Comparison of ENCODE assay signal across 14 mouse cellular contexts in the genomic region with DNA sequence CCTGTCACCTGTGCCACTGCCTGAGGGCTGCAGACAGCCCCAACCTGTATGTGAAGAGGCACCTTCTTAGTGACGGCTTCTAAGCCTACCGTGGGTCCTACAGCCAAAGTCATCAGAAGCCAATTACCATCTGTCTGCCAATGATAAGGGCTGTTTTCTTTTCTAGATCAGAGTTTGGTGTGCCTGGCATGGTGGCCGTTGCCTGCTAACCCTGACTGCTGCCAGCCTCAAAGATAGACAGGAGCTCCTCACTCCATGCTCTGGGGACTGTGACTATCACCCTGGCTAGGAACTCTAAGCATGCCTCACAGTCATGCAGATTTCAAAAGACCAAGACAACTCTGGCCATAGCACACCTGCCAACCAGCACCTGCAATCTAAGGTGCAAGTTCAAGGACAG. TPM values are rescaled to one million over a fixed set of nuclear protein-coding genes. Genes with fewer than 3 reads are reported as not detected.
A peak's percentile ranks its signal among the peaks of the same experiment; 100 is the strongest.
DNase-seq lines count a peak whose midpoint lies in the region; ATAC-seq and TF ChIP-seq lines count a peak whose summit lies in the region.
"Had no signal": no experiment of that assay in that cellular context is flagged by ENCODE, and none has a peak within 500 bp of the region (broad histone marks: within the 10 kb centered on the region; RNA-seq: fewer than 3 reads in every experiment).

No protein-coding gene starts in this region.

- H3K27ac ChIP-seq in stomach, embryonic 15.5 days, result no peak overlapping the region
- H3K27ac ChIP-seq in stomach, postnatal 0 days (replicated peaks), result no peak overlapping the region
- H3K27ac ChIP-seq in liver, embryonic 13.5 days, result peak overlapping the region; percentile 91
- H3K27ac ChIP-seq: heart, embryonic 13.5 days had no signal

- peaks cover 10% of the 10 kb centered on the region for H3K4me1 ChIP-seq in stomach, embryonic 15.5 days
- no peaks in the 10 kb centered on the region for H3K4me1 ChIP-seq in stomach, postnatal 0 days (replicated peaks; ENCODE audit: control insufficient read depth, insufficient read depth)
- peaks cover 76% of the 10 kb centered on the region for H3K4me1 ChIP-seq in liver, embryonic 13.5 days (replicated peaks)

- H3K4me2 ChIP-seq in stomach, embryonic 15.5 days, result no peak overlapping the region
- H3K4me2 ChIP-seq in stomach, postnatal 0 days (replicated peaks; ENCODE audit: low read depth), result no peak overlapping the region
- peak overlapping the region; percentile 61 for H3K4me2 ChIP-seq in liver, embryonic 13.5 days
- H3K4me2 ChIP-seq: heart, embryonic 13.5 days had no signal

- no peak for DNase-seq in stomach, postnatal 0 days (ENCODE audit: low spot score)
- DNase-seq in c-Kit-positive CD71-positive TER-119-positive erythroid progenitor cells, embryonic 14.5 days (ENCODE audit: low spot score), result peak; percentile 82
- DNase-seq in liver, embryonic 13.5 days, result peak; percentile 74
- DNase-seq in embryo, embryonic 11 days, result no peak
- DNase-seq in cerebellum, adult 9-10 months, result no peak
- no peak for DNase-seq in urinary bladder, postnatal 10 days (ENCODE audit: low spot score)
- DNase-seq: adrenal gland, postnatal 25 days; kidney, postnatal 36 days; lung, adult 2 months; right cerebral cortex, postnatal 14 days had no signal

- H3K27me3 ChIP-seq in stomach, embryonic 15.5 days (replicated peaks), result no peaks in the 10 kb centered on the region
- no peaks in the 10 kb centered on the region for H3K27me3 ChIP-seq in stomach, postnatal 0 days (ENCODE audit: control insufficient read depth, insufficient read depth, low read length)
- no peaks in the 10 kb centered on the region for H3K27me3 ChIP-seq in liver, embryonic 13.5 days
- H3K27me3 ChIP-seq: heart, embryonic 13.5 days had no signal

- peak; percentile 44 for ATAC-seq in stomach, embryonic 15.5 days (ENCODE audit: insufficient read depth, low FRiP score, low read depth)
- no peak for ATAC-seq in stomach, postnatal 0 days (ENCODE audit: low FRiP score, low TSS enrichment)
- ATAC-seq in liver, embryonic 13.5 days (ENCODE audit: low read depth), result peak; percentile 88
- ATAC-seq: activated CD4-positive, CD25-positive, alpha-beta regulatory T cell, adult 4 months; inflammation-experienced regulatory T-cells, adult 6 months had no signal

- no peak overlapping the region for H3K9ac ChIP-seq in stomach, embryonic 15.5 days
- no peak overlapping the region for H3K9ac ChIP-seq in stomach, postnatal 0 days (ENCODE audit: low read length)
- peak overlapping the region; percentile 66 for H3K9ac ChIP-seq in liver, embryonic 13.5 days

- no peak overlapping the region for H3K4me3 ChIP-seq in stomach, embryonic 15.5 days (replicated peaks)
- H3K4me3 ChIP-seq in stomach, postnatal 0 days (ENCODE audit: low read depth, low read length), result no peak overlapping the region
- H3K4me3 ChIP-seq in liver, embryonic 13.5 days (replicated peaks), result peak overlapping the region; percentile 22; the same call in 1 of the 2 replicates
- H3K4me3 ChIP-seq: heart, embryonic 13.5 days had no signal

- WGBS in stomach, embryonic 15.5 days, result 73% methylated on average over 3 of the region's 3 CpGs
- WGBS in stomach, postnatal 0 days, result 75% methylated on average over 3 of the region's 3 CpGs
- WGBS in liver, embryonic 13.5 days (ENCODE audit: insufficient replicate concordance), result 7% methylated on average over 3 of the region's 3 CpGs

- TF ChIP-seq CTCF in stomach, postnatal 0 days (IDR thresholded peaks at IDR 0.05; ENCODE audit: low read depth), result no peak

- TF ChIP-seq EP300 in stomach, postnatal 0 days (optimal IDR thresholded peaks at IDR 0.05), result no peak

- no peaks in the 10 kb centered on the region for H3K36me3 ChIP-seq in stomach, embryonic 15.5 days
- H3K36me3 ChIP-seq in stomach, postnatal 0 days (ENCODE audit: control insufficient read depth, insufficient read depth, low read length), result no peaks in the 10 kb centered on the region
- H3K36me3 ChIP-seq in liver, embryonic 13.5 days, result no peaks in the 10 kb centered on the region
- H3K36me3 ChIP-seq: heart, embryonic 13.5 days had no signal

- H3K9me3 ChIP-seq in stomach, embryonic 15.5 days, result no peaks in the 10 kb centered on the region
- no peaks in the 10 kb centered on the region for H3K9me3 ChIP-seq in stomach, postnatal 0 days (ENCODE audit: control insufficient read depth, low read length)
- no peaks in the 10 kb centered on the region for H3K9me3 ChIP-seq in liver, embryonic 13.5 days (replicated peaks)
- H3K9me3 ChIP-seq: heart, embryonic 13.5 days had no signal

RNA-seq across cellular contexts. Expression of a gene that starts 10.7 kb away (rescaled TPM):
- 4.7 and 6.4 TPM in 2 replicates for polyA plus RNA-seq in stomach, embryonic 15.5 days (2015; fragmentation: Nextera tagmentation; extraction: Ambion mirVana)
- polyA plus RNA-seq in stomach, postnatal 0 days (2015; fragmentation: Nextera tagmentation; extraction: Ambion mirVana), result 3.1 and 4.5 TPM in 2 replicates
- 3.5 and 5.0 TPM in 2 replicates for polyA plus RNA-seq in liver, embryonic 13.5 days (2015; fragmentation: Nextera tagmentation; extraction: Ambion mirVana)

RNA-seq across cellular contexts. Expression of a gene that starts 29.3 kb away (rescaled TPM):
- polyA plus RNA-seq in stomach, embryonic 15.5 days (2015; fragmentation: Nextera tagmentation; extraction: Ambion mirVana), result 54.4 and 59.0 TPM in 2 replicates
- polyA plus RNA-seq in stomach, postnatal 0 days (2015; fragmentation: Nextera tagmentation; extraction: Ambion mirVana), result 38.2 and 40.8 TPM in 2 replicates
- polyA plus RNA-seq in liver, embryonic 13.5 days (2015; fragmentation: Nextera tagmentation; extraction: Ambion mirVana), result 27.8 and 31.4 TPM in 2 replicates

RNA-seq across cellular contexts. Expression of a gene that starts 32.6 kb away (rescaled TPM):
- polyA plus RNA-seq in stomach, embryonic 15.5 days (2015; fragmentation: Nextera tagmentation; extraction: Ambion mirVana), result 26.0 and 27.2 TPM in 2 replicates
- polyA plus RNA-seq in stomach, postnatal 0 days (2015; fragmentation: Nextera tagmentation; extraction: Ambion mirVana), result 7.8 and 9.0 TPM in 2 replicates
- 12.4 and 14.3 TPM in 2 replicates for polyA plus RNA-seq in liver, embryonic 13.5 days (2015; fragmentation: Nextera tagmentation; extraction: Ambion mirVana)

RNA-seq across cellular contexts. Expression of a gene that starts 32.8 kb away (rescaled TPM):
- 21.7 and 26.4 TPM in 2 replicates for polyA plus RNA-seq in stomach, embryonic 15.5 days (2015; fragmentation: Nextera tagmentation; extraction: Ambion mirVana)
- polyA plus RNA-seq in stomach, postnatal 0 days (2015; fragmentation: Nextera tagmentation; extraction: Ambion mirVana), result 11.9 and 12.9 TPM in 2 replicates
- 17.4 and 18.9 TPM in 2 replicates for polyA plus RNA-seq in liver, embryonic 13.5 days (2015; fragmentation: Nextera tagmentation; extraction: Ambion mirVana)

Comparison
In these comparisons a context has a peak if more than half of its experiments do, and no peak if none do; other contexts are left out.
1. DNase-seq: peak in c-Kit-positive CD71-positive TER-119-positive erythroid progenitor cells, embryonic 14.5 days (single experiment) and liver, embryonic 13.5 days (single experiment); none in stomach, postnatal 0 days (single experiment), embryo, embryonic 11 days (single experiment), cerebellum, adult 9-10 months (single experiment) and urinary bladder, postnatal 10 days (single experiment).